Mouse (Mus musculus) lung, adult 2 months (tissue): ENCODE data around the gene Gimap7.

Experiments
- CTCF ChIP-seq: fragments of 200-500 bp; IDR thresholded peaks from 2 replicates; pipeline ENCODE4 v1.5.1; 2011; ENCODE audit warnings: mild to moderate bottlenecking, low read length, control low read depth; ENCODE audit not compliant: insufficient read depth
- POLR2A ChIP-seq: fragments of 200-500 bp; IDR thresholded peaks from 2 replicates; pipeline ENCODE4 v1.6.1; 2011; ENCODE audit warnings: low read depth, mild to moderate bottlenecking, control low read depth, low read length, borderline replicate concordance; ENCODE audit errors: extremely low read depth

GRCm38 (mm10) chr6:48700251-48701075 is 18.0 kb upstream of the Gimap7 start:
- TF ChIP-seq CTCF, result no peak
- peak; percentile 30; the same call in 1 of the 2 replicates for TF ChIP-seq POLR2A
